Mouse (Mus musculus): Measurements from ENCODE around the gene 4930578C19Rik.
"Not testable (repeated sequence)": the region's sequence is repeated elsewhere in the genome, so short reads cannot be mapped to it uniquely, and the experiment has no call there.

Gene 4930578C19Rik

DNA sequence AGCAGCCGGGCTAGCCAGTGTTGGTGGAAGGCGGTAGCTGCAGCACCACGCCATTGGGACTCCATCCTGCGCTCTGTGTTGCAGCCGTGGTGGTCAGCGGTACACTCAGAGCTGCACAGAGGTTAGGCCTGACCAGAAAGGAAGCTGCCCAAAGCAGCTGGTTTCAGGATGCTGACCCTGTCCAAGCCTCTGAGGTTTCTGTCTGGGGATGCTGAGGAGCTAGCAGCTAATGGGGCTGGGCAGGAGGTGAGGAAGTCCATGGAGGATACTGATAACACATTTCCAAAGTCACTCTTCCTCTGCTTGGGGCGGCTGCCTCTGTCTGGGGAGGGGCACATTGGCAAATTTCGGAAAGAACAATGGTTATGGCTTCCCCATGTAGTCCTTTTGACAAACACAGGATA lies at the start of gene 4930578C19Rik:
Gene 4930578C19Rik (minus strand): TSS at position 200 of the 404 bp plus-strand sequence.
- DNase-seq, result no peak

DNA sequence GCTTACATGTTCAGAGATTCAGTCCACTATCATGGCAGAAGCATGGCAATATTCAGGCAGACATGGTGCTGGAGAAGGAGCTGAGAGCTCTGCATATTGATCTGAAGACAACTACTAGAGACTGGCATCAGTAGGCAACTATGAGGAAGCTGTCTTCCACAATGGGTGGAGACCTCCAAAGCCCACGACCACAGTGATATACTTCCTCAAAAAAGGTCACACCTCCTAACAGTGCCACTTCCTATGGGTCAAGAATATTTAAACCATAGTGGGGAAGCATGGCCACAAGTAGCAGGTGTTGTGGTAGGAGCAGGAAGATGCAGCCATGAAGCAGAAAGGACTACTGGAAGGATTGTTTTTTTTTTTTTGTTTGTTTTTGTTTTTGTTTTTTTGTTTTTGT lies 6.5 kb upstream of the 4930578C19Rik start:
- DNase-seq, result no peak

DNA sequence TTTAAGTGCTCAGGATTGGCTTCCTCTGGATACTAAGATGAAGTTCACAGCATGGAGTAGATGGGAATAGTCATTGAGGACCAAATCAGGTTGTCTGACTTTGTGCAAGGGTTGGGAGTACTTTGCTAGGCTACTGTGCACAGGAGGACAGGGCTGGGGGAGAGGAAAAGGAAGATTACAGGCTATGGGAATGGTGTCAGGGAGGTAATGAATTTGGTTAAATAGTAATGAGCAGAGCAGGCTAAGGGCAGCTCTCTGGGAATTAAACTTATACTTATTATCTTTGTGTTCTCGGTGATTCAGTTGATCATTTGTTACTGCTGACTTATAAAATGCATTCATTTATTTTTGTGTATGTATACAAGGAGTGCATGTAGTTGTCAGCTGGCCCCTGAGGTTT lies 1.7 kb upstream of the 4930578C19Rik start:
- DNase-seq, result no peak

DNA sequence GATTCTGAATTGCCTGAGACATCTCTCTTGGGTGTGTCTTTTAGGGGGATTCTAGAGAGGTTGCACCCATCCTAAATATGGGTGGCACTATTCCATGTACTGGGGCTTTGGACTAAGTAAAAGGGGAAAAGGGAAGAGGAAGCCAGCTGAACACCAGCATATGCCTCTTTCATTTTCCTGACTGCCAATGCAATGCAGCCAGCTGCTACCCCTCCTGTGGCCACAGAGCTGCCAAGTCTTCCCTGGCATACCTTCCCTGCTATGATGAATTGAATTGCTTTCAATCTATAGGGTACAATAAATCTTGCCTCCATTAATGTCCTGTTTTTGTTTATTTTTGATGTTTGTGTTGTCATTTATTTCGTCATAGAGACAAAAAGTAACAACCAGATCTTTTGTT lies 9.6 kb downstream of the 4930578C19Rik start:
- DNase-seq, result peak; percentile 31 to 53

DNA sequence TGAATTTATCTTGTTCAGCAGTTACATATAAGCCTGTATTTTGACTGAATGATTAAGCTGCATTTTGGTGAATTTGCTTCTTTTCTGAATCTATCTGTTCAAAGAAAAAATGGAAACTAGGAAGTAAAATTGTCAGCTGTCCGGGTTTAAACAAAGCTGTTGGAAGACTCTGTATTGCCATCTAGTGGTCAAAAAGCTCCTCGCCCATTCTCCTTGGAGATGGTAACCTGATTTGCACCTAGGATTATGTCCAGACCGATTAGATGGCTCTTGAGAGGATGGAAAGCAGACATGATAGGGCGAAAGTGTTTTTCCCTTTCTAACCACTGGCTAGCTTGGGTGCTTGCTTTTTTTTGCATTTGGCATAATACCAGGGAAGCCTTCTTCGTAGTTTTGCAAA lies 19.1 kb downstream of the 4930578C19Rik start:
- DNase-seq, result peak; percentile 78 to 85

DNA sequence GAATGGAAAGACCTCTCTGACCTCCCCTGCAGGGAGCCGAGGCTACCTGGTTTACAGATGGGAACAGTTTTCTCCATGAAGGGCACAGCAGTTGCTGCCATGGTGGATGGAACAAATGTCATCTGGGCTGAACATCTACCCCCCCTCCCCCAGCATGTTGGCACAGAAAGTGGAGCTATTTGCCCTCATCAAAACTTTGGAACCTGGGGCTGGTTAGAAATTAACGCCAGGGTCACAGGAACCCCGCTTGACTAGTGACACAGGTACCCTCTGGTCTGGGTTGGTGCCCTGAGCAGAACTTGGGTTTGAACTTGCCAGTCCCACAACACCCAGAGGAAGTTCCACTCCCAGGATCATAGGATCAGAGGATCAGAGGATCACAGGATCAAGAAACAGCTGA lies 35.7 kb downstream of the 4930578C19Rik start:
- DNase-seq, result no peak

DNA sequence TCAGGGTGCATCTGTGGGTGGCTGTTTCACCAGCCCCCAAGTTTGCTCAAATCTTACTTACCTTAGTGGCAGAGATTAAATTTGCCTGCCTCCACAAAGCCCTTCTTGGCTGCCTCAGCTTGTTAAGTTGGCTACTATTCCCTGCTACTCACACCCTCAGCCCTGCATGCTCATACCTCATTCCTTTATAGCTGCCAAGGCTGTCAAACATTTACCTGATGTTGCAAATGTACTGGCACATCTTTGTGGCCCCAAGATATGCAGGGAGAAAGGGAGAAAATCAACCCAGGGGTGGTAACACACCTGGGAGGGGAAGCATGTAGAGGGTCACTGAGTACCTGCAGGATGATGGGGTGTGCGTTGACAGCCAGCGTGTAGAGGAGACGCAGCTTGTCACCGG lies 38.0 kb downstream of the 4930578C19Rik start:
- DNase-seq, result no peak

DNA sequence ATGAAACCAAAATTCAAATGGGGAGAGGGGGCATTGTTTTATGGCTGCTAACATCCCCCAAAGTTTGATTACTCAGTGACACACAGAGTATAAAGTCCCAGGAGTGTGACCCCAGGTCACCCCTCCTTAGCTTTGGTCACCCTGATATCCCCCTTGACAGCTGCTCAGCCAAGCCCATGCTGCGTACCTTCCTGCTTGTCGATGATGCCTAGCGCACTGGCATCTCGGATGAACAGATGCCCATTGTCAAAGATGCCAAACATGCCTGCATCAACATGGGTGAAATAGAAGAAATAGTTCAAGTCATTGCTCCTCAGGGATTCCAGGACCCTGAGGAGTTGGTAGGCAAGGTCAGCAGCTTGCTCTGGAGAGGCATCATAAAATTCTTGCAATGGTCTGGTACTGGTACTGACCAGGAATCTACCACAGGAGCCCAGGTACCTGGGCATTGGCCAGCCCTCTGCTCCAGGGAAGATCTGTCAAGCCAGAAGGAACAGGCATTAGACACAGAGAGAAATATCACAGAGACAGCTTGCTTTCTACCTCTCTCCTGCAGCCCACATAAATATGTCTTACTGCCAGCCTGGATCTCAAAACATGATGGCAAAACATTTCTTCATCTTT lies 40.9 kb downstream of the 4930578C19Rik start:
- peak; percentile 53 to 65 for DNase-seq

DNA sequence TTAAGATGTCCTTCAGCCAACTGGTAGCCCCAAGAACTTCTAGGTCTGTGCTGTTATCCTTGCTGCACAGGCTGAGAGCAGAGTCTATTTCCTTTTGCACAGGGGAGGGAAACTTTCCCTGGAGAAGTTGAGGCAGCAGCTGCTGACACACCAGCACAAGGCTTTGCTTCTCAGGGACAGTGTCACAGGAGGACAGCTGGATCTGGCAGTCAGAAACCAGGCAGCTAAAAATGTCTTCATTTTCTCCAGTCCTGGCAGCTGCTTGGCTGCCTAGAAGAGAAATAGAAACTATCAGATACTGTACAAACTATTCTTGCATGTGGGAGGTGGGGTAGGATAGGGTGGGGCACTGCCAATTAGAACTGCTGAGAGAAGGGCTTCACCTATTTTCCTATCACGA lies 42.2 kb downstream of the 4930578C19Rik start:
- no peak for DNase-seq

DNA sequence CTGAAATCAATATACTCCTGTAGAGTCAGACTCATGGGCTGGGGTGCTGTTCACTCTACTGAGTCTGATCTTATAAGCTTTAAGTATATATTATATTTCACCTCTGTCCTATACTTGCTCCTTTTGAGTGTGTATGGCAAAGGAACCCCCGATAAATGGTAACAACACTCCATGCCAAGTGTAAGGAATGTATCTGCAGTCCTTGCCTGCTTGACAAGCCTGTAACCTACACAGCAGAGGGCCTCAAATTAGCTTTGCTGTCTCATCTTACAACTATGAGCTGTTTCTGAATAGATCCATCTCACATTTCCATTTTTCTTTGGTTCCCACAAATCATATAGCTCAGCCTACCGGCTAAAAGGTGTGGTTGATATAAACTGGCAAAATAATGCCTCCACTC lies 46.6 kb downstream of the 4930578C19Rik start:
- DNase-seq, result no peak

DNA sequence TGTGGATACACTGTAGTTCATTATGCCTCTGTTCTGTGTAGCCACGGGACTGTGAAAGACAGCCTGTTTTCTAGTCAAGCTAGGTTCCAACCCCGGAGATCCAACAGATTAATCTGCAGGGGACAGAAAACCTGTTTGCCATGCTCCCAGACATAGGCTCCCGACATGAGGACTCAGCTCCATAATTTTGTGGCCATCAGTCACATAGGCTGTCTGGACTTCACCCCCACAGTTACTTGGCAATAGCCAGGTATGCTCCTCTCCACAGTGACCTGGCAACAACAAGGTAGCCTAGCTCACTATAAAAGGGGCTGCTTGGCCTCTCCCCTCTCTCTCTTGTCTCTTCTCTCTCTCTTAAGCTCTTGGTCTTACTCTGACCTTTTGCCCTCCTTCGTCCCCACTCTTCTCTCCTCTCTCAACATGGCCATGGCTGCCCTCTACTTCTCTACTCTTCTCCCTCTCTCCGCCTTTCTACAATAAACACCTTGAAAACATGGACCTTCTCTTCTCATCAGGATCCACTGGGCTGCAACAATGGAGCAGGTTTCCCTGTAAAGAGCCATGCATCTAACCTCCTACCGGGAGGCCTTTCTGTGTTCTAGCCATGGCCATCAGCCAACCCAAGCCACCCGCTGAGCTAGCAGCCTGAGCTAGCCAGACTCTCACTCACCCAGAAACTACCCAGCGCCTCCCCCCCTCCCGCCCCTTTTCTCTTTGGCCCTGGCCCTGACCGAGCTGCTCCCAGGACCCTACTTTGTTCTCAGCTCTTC lies 49.9 kb downstream of the 4930578C19Rik start:
- DNase-seq, result peak; percentile 63 to 73

DNA sequence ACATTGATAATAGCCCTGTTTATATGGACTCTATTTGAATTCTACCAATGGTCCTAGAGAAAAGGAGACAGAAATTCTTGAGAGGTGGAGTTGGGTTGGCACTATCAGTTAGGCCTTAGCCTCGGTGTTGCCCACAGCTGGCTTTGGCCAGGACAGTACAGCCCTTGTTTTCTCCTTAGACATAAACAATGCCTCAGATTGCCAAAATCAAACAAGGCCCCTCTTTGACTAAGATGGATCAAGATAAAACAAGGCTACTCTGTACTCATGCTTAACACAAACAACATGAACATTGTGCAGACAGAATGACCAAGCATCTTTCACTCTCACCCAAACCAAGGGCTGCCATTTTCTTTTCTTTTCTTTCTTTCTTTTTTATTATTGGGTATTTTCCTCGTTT lies 51.6 kb downstream of the 4930578C19Rik start:
- no peak for DNase-seq

DNA sequence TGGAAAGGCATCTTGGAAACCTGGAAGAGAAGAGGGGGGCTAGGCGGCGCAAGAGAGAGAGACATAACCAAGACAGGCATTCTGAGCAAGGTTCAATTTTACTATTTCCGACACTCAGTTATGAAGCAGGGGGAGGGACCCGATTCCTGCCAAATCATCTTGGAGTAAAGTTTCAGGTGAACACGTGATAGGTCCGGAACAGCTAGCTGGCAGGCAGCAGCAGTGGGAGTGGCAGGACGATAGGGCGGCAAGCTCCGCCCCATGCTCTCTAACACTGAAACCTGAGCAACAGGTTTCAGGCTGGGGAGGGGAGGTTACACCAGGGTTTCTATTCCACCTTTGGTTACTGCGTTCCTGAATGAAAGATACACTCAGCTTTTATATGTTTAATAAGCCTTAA lies 58.9 kb downstream of the 4930578C19Rik start:
- DNase-seq, result no peak

DNA sequence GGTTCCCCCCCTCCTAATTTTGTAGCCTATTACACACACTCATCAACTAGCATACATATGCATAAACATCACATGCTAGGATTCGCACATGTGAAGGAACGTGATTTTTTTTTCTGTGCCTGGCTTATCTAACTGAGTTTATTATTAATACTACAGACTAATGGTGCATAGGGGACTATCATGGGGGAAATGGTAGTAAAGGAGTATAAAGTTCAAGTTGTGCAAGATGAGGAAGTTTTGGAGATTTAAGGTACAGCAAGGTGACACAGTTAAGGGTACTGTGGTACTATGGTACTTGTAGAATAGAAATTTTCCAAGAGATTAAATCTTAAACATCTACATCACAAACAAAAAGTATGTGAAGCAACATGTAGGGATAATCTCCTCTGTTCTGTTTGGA lies 64.5 kb downstream of the 4930578C19Rik start:
- no peak for DNase-seq

DNA sequence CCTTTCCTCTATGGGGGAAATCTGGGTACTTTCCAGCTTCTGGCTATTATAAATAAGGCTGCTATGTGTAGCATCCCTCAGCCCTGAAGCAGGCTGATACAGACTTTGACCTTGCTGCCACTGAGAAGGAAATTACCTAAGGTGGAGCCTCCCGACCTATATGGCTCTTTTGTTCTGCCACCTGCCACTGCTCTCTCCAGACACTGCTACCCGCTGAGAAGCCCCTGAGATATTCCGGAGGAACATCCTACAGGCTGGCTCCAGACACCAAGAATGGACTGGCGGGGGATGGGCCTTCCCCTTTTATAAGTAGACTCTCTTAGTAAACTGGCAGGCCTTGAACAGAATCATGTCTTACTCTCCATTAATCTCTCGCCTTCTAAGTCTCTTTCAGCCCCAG lies 77.0 kb downstream of the 4930578C19Rik start:
- DNase-seq, result not testable (repeated sequence)
